Mouse (Mus musculus) embryo, embryonic 10.5 days (tissue): ENCODE data around the gene Ttc21b.
"Not testable (repeated sequence)": the region's sequence is repeated elsewhere in the genome, so short reads cannot be mapped to it uniquely, and the experiment has no call there.

ENCODE experiments used
- DNase-seq: peaks from one replicate; pipeline ENCODE4 v3.0.0-alpha.2; 2015; ENCODE audit warnings: low spot score

Ttc21b gene

DNA sequence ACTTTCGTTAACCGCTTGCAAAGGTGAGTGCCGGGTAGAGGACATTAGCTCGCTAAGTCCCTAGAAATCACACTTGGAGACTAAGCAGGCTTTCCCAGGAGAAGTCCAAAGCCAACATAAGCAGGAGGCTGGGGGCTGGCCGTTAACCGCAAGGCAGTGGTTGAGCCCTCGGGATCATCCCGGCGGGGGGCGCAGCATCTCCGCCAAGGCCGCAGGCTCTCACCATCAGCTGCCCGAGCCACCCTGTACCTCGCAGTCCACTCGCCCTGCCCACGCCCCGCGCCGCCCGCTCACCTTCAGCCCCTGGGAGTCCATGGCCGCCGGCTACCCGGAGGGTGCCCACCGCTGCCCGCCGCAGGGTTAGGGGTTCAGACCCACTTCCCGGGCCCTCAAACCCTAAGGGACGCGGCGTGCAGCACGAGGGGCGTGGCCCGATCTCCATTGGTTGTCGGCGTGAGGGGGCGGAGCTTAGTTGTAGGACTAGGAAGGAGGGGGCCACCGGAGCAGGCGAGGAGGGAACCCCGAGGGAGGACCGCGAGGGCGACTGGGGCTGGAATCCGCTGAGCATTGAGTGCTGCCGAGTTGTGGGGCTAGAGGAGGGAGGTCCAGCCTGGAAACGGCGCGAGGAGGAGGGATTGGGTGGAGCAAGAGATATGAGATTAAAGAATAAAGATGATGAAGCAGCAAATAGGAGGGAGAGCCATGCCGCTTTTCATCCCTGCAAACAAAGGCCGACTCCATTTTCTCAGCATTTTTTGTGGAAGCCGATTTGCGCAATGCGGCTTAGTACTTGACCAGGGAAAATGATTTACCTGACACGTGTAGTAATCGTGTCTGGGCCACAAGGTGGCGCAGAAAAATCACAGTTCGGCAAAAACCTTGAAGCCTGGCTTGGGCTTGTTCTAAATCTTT, at the start of gene Ttc21b:
TSS of gene Ttc21b (minus strand) at position 398 of the 912 bp plus-strand sequence.
- peak; percentile 97 for DNase-seq

DNA sequence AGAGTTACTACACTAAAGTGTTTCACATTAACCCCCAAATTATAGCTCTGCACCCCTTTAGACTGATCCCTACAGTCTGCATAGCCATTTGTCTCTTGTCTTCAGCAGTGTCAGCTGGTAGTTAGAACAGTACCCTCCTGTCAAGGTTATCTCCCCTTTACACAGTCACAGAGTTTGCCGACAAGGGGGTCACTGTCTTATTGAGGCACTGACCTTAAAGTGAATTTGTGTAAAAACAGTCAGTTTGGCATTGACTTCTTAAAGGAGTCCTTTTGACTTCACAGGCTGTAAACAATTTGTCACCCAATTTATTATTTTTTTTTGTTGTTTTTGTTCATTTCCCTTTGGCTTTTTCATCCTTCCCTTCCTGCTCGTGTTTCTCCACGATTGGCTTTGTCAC, 16.1 kb upstream of the Ttc21b start:
- DNase-seq, result no peak

DNA sequence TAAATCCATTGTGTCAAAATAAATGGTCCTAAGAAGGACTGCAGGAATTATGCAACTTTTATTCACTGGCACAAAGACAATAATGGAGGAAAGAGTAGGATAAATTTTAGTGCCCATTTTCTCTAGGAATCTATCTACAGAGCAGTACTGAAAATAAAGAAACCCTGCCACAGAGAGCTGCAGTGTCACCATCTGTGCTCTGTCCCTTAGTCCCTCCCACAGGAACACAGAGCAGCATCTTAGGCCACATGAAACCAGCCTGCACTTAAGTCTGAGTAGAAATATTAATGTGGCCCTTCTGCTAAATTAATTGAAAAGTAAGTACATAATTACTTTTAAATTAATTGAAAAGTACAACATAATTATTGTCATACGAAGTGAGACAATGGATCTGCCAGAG, 12.4 kb downstream of the Ttc21b start:
- DNase-seq, result no peak

DNA sequence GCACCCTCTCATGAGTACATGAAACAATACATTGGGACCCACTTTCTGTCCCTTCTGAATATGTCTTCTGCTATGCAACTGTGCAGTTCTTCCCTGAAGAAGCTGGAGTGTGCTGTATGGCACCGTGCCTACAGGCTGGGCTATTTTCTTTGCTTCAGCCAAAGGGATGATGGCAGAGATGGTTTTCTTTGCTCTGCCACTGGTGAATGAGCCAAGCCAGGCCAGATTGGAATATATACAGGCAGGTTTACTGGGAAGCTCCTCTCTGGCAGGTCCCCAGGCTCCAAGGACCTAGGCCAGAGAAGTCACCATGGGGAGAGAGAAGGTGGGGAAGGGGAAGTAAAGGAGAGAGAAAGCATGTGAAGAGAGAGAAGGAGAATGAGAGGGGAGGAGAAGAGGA, 16.1 kb downstream of the Ttc21b start:
- DNase-seq, result no peak

DNA sequence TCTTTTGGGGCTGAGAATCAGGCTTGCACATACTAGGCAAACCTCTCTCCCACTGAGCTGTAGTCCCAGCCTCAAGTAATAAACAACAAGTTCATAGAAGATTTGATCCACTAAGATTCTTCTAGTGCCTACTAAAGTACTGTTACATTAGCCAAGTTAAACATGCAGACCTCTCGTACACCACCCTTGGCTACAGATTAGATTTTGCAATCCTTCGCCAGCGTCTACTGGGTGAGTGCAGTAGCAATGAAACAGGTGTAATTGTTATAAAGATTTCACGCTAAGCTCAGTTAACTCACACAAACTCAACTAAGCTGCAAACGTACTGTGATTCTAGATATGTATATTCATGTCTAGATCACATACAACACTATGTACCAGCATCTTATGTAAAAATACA, 17.5 kb downstream of the Ttc21b start:
- DNase-seq, result no peak

DNA sequence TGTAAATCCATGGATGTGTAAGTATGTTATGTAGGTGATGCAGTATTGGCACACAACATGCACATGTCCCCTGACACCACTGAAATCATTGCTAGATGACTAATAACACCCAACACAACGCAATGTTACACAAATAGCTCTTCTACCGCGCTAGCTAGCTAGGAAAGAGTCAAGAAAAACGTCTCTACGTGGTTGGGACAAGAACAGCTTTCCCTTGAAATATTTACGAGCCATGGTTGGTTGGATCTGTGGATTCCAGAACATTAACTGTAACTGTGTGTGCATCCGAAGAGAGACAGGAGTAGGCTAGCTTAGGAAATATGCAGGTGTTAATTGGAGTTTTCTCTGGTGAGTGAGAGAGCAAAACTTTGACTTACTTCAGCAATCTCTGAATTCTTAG, 35.5 kb downstream of the Ttc21b start:
- DNase-seq, result no peak

DNA sequence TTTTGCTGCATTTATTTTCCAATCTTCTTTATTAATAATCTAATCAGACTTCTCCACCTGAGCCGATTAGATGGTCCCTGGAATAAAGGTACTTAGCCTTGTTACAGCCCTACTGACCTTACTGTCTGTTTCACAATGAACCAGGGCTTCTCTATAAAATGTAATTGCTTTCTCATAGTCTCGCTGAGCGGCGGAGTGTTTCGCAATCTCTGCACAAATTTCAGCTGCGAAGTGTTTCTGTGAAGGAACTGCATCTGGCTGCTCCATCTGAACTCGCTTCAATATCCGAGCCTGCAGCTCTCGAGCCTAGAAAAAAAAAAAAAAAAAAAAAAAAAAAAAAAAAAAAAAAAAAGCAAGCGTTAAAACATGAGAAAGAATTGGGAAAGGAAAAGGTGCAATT, 46.5 kb downstream of the Ttc21b start:
- DNase-seq, result no peak

DNA sequence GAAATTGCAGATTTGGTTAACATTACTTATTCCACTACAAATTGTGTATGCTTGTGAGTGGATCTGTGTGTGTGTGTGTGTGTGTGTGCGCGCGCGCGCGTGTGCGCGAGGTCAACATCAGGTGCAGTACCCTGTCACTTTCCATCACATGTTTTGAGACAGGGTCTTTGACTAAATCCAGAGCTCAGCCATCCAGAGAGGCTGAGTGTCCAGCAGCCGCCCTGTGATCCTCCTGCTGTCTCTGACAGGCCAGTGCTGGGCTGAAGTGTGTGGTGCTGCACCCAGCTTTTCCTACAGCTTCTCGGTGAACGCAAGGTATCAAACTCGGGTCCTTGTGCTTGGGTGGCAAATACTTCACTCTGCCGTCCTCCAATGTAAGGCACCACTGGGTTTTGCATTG, 47.1 kb downstream of the Ttc21b start:
- no peak for DNase-seq

DNA sequence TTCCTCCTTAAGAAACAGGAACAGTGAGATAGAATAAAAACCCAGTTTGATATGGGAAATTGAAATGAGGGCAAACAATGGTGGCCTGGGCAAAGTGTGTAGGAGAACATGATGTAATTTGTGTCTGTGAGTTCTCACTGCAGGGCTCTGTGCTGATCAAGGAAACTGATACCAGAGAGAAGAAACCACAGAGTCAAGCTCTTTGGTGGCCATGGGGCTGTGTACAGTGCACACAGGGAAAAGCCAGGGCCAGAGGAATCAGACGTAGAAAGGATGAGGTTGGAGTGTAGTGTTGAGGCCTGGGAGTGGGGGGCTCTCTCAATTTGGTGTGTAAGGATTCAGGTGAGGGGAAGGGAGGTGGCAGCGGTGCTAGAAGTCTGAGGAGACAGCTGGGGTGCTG, 49.6 kb downstream of the Ttc21b start:
- no peak for DNase-seq

DNA sequence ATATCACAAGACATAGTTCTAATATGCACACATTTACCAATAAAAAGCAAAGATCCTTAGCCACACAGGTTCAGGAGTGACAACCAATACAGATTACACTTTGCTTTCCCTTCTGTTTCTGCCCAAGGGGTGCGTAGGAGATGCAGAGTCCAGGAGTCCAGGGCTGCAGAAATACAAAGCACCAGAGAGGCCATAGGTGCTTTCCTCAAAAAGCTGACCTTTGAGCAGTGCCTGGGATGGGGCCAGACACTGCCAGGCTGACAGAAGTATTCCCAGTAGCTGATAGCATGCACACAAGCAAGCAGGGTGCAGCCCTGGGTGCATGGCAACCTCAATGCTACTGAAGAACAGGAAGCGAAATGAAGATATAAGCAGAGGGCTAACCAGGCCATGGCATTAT, 52.2 kb downstream of the Ttc21b start:
- DNase-seq, result no peak

DNA sequence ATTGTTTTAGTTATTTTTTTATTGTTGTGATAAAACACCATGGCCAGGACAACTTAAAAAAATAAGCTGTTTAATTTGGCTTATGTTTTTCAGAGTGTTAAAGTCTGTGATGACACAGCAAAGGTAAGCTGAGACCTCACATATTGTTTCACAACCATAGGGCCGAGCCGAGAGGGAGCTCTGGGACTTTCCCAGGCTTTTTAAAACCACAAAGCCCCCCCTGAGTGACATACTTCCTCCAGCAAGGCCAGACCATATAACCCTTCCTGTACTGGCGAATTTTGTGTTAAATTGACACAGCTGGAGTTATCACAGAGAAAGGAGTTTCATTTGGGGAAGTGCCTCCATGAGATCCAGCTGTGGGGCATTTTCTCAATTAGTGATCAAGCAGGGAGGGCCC, 56.2 kb downstream of the Ttc21b start:
- DNase-seq, result no peak

DNA sequence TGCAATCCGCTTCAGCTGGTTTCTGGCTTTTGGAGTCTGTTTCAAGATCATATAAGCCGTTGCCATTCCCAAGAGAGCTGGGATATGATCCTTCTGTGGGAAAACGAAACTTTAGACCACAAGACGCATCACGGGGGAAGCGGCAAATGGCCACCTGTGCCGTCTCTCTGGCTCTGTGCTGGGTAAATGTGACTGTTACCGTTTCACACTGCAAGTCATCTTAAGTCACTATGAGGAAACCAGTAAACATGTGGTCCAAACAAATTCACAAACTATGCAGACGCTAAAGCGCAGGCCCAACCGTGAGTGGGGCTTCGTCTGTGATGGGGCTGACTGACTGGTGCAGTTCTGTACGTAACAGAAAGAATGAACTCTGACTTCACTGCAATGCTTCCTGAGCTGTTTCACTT, 64.7 kb downstream of the Ttc21b start:
- no peak for DNase-seq

DNA sequence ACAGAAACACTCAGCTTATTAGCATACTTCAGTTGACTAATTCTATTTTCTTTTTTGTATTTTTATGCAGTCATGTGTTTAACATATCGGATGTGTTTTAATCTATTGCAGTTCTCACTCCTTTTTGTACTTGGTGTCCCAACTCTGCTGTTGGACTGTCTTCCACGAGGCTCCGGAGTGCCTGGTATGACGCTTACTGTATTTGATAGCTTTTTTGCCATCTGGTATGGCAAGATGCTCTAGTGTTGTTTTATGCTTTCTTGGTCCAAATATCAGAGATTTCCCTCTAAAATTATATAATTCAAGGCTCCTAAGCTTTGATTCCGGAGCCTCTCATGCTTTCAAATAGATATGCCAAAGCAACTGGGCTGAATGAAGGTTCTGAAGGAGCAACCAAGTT, 66.3 kb downstream of the Ttc21b start:
- no peak for DNase-seq

DNA sequence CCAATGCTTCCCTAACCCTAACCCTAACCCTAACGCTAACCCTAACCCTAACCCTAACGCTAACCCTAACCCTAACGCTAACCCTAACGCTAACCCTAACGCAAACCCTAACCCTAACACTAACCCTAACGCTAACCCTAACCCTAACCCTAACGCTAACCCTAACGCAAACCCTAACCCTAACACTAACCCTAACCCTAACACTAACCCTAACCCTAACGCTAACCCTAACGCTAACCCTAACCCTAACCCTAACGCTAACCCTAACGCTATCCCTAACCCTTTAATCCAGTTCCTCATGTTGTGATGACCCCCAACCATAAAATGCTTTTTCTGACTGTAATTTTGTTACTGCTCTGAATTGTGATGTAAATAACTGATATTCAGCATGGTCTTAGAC, 67.2 kb downstream of the Ttc21b start:
- DNase-seq, result not testable (repeated sequence)

DNA sequence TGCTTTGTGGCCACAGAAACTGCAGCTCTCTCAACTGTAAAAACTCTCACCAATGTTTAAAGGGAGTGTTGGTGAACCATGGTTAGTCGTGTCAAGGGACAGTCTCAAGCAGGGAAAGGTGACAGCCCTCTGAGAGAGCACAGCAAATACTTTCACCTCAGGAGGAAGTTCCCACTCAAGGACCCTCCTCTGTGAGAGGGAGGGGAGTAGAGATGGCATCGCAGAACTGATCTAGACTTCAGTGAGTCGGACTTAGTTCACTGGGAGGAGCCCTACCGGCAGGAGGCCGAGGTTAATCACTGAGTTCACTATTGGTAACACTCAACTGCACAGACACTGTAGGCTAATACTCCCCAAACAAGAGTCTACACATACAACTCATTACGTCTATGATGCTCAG, 68.9 kb downstream of the Ttc21b start:
- no peak for DNase-seq

DNA sequence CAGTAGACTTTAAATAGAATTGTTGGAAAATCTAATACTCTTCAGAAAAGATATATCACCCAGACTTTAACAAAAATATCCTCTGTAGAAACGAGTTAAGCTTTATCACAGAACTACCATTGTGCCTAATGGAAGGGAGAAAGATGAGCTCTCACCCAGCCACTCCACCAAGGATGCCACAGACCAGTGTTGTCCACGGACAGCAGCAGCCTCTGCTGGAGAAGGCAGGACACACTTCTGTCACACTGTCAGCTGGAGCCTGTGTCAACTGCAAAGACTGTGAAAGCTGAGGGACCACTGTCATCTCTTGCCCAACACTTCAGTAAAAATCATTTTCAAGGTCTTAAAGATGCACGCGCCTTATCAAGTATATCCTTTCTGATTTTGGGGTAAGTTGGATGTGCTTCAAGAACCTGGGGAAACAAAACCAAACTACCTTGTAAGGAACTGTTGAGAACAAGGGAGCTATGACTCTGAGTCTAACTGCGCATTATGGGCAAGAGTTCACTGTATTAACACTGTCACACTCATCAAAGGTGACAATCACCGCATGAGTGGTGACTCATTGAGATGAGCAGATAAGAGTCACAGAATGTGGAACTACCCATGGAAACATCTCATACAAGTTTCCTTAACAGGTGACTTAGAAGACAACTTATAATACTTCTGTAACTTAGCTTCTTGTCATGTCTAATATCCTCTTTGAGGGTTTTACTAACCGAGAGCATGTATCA, 71.8 kb downstream of the Ttc21b start:
- DNase-seq, result peak; percentile 29

DNA sequence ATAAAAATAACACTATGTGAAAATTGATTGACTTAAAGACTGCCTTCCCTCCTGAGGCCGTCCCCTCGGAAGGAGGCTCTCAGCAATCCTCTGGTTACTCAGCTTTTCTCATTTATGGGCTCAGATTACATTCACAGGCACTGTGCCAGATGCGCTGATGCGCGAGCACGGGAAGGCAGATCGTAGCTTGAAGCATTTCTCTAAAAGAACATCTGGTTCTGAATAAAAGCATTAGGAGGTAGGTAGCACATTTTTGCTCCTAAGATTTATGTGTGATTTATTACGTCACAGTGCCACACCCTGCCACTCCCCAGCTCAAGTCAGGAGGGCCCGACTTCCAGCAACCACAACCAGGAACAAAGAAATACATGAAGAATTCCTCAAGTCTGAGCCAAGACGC, 76.1 kb downstream of the Ttc21b start:
- peak; percentile 73 for DNase-seq

DNA sequence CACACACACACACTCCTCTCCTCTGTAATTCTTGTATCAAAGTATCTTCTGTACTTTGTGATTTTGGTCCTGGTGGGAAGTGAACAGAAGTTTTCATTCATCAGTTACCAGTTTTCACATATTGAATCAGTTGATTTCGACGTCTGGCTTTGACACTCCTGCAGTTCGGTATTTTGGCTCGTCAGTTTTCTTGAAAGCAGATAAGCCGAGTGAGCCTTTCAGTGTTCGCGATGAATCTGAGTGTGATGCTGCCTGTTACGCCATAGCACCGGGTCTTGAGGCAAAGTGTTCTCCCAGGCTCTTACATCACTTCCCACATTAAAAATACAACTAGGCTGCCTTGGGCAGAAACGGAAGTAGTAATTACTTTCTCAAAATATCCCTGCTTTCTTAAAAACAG, 76.6 kb downstream of the Ttc21b start:
- peak; percentile 47 for DNase-seq

DNA sequence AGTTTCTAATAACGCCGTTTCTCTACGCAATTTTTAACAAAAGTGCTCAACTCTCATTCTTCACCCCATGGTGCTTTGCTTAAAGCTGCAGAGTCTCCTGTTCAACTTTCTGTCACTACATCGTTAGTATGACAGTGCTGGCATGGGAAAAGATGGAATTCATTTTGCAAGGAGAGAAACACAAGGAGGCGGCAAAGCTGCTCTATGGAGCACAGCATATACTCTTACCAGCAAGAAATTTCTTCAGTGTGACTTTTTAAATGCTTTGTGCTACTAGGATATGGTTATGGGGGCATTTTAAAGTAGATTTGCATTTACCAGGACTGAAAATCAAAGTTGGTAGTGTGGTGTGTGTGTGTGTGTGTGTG, 77.6 kb downstream of the Ttc21b start:
- DNase-seq, result peak; percentile 30

DNA sequence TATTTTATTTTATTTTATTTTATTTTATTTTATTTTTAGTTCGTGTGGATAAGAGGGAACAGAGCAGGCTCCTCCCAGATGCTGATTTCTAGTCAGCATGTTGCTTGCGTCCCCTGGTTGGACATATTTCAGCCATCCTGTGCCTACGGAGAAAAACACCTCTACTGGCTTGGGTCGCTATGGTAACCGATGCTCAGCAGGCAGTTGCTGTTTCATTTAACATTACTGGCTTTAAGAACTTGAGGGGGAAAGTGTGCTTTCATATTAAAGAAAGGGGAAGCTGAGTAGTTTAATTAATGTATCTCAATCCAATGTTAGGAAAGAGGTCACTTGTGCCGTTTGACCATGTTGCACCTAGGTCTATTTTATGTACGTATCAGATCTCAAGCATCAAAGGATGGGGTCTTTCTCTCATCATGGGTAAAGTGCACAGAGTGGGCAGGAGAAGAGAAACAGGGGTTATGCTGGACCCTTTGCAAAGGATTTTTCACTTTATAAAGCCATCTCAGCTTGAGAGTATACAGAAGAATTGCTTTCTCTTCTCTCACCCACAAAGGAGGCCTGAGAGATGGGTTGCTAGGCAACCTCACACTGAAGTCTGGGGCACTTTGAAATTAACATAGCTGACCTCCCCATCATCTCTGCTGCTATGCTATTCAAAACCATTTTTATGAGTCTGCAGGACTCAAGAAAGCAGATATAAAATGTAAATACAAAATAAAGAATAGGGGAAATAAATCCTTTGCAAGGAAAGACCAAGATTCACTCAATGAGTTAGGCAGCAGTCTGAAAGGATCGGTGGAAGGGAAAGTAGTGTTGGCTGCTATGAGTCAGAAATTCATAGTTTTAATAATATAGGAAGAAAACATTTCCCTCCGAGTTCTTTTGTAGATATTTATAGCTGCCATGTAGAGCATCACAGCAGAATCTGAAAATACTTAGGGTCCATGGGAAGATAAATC, 78.2 kb downstream of the Ttc21b start:
- DNase-seq, result peak; percentile 78

DNA sequence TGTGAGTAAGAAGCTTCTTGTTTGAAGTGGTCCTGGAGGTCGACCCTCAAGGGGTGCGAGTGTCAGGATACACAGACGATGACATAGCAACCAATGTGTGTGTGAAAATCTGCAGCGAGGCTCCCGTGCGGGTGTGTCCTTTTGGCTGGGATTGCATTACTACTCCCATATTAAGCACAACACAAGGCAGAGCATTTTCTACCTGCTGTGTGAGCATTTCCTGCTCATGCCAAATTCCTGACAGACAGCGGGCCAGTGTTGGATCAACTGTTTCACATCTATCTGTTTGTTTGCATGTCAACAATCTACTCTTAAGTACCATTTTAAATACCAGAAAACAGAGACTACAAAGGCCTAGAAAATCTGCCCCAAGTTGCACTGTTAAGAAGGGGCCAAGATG, 79.4 kb downstream of the Ttc21b start:
- no peak for DNase-seq

DNA sequence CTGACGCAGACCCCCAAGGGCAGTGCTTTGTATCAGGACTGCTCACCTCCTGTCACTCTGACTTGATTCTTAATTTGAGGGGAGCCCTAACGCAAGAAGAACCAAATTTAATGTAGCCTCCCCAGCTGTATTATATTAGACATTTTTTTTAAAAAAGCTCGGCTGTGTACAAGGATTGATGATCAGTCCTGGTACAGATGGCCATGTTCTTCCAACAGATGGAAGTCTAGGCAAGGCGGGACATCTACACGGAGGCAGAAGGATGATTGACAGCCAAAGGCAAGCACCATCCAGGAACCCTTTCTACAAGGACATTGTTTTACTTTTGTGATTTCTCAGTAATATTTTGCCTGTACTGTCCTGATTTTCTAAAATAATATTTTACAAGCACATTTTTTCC, 83.3 kb downstream of the Ttc21b start:
- no peak for DNase-seq
